Mouse (Mus musculus): ENCODE results near the gene Nipbl.
"Not testable (repeated sequence)": the region's sequence is repeated elsewhere in the genome, so short reads cannot be mapped to it uniquely, and the experiment has no call there.

Nipbl gene

DNA sequence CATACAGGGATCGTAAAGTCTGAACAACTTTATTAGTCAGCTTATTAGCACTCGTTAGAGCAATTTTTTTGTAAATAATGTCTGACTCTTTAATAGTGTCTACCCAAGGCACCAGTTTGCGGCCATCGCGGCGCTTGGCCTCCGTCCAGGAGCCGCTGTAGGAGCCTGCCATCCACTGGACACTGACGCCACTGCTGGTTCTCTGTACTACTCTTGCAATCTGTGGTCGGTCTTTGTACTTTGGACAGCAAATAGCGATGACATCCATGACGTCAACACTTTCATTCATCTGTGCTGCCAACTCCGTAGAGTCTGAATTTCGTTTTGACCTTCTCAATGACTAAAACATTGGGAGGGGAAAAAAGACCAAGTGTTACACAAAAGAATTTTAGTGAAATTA lies 153.0 kb downstream of the Nipbl start:
- peak; percentile 1 to 31 for DNase-seq

DNA sequence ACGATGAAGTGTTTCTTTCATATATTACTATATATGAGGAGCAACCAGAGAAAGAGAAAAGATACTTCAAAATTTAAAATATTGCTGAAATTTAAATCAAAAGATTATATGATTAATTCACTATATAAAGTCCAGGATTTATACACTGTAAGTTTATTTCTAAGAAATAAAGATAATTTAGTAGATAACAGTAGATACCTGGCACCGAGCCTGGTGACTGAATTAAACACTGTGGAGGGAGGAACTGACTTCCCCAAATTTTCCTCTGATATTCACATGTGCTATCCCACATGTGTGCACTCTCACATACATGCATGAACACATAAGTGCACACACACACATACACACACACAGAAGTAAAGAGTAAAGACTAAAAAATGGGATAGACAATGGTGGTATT lies 162.1 kb downstream of the Nipbl start:
- DNase-seq, result no peak

DNA sequence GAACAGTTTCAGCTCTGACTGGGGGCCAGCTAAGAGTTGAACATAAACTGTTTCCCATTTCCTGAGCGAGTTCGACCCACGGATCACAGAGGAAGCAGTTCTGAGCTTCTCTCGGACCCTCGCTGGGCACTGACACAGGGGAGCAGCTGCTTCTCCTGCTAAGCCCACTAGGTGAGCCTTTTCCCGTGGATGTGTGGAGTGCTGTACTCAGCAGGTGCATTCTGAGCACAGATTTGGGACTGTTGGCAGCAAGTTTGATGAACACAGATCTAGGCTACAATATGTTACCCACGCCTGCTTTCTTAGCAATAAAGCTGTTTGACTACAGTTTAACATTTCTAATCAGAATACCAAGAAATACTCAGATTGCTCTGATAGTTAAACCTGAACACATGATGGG lies 162.6 kb downstream of the Nipbl start:
- no peak for DNase-seq

DNA sequence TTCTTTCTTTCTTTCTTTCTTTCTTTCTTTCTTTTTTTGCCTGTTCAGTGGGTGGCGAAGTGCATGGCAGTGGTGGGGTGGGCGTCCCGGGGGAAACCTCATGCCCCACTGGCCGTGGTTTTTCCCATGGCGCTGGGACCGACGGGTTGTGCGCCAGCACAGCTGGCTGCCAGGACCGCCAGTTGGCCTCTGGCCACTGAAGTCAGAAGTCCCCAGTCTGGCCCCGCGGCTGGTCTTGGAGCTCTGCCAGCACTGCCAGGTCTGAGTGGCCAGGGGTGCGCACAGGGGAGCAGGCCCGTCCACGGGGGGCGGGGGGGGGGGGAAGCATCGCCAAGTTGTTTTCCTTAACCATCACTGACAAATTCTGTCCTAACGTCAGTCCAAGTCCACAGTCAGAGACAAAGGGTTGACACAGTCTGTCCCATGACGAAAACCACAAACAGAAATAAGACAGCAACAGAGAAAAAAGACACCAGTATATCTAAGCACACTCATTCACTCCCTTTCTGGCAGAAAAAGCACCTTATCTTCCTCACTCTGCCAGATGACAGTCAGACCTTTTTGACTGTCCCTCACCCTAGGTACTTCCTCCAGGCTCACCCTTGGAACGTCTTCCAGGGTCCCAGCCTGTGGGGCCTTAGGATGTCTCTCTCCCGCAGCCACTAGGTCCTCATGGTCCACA lies 164.2 kb downstream of the Nipbl start:
- peak; percentile 62 to 66 for DNase-seq

- DNase-seq, result peak; percentile 21 to 26
Measured at GRCm38 (mm10) chr15:8279320-8279779, 164.9 kb downstream of the Nipbl start.

- not testable (repeated sequence) for DNase-seq
Measured at GRCm38 (mm10) chr15:8277916-8278315, 166.3 kb downstream of the Nipbl start.

GRCm38 (mm10) chr15:8271952-8272351 lies 172.3 kb downstream of the Nipbl start:
- no peak for DNase-seq

GRCm38 (mm10) chr15:8268231-8268630 lies 176.0 kb downstream of the Nipbl start:
- DNase-seq, result peak; percentile 30 to 41

GRCm38 (mm10) chr15:8267211-8267610 lies 177.1 kb downstream of the Nipbl start:
- DNase-seq, result no peak

- DNase-seq, result peak; percentile 76 to 81
Measured at GRCm38 (mm10) chr15:8265946-8266345, 178.3 kb downstream of the Nipbl start.
